Mouse (Mus musculus) lung, adult 18-20 months (tissue): ENCODE measurements at regions not wholly inside any gene's neighbourhood (a gene's known extent, or its start where the extent isn't known, plus 50 kb on each side); places are given as distances from the start of the nearest gene placed in this dataset.
A peak's percentile ranks its signal among the peaks of the same experiment; 100 is the strongest.
"Not testable (repeated sequence)": the region's sequence is repeated elsewhere in the genome, so short reads cannot be mapped to it uniquely, and the experiment has no call there.

ENCODE experiments used
- DNase-seq, 2 experiments: peaks; one replicate each; pipeline ENCODE4 v3.0.0; 2022; ENCODE audit warnings: mixed read lengths in 2 of 2

DNA sequence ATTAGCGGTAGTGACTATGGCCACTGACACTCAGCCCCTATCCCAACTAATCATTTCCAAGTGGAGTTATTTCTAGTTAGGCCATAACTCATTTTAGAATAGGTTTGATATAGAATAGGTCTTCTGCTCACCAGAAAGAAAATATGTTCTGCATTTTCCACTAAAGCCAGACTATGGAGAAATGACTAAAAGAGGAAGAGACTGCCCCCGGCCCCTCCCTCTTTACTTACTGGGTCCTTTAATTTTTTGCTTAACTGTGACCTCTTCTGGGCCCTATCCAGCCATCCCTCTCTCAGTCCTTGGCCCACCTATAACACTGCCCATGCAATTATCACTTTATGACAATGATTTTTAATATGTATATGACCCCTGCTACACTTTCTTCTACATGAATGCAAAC lies 192.0 kb upstream of the Serp2 start:
- no peak for DNase-seq

DNA sequence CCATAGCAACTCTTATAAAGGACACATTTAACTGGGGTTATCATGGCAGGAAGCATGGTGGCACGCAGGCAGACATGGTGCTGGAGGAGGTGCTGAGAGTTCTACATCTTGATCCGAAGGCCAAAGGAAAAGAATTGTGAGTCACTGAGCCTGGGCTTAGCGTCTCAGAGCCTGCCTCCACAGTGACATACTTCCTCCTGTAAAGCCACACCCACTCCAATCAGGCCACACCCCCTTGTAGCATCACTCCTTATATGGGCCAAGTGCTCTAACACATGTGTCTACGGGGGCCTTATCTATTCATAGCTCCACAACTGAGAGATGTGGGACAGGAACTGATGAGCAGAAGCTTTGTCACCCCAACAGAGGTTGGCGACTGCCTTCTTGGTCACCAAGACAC lies 191.1 kb upstream of the Serp2 start:
- no peak for DNase-seq

DNA sequence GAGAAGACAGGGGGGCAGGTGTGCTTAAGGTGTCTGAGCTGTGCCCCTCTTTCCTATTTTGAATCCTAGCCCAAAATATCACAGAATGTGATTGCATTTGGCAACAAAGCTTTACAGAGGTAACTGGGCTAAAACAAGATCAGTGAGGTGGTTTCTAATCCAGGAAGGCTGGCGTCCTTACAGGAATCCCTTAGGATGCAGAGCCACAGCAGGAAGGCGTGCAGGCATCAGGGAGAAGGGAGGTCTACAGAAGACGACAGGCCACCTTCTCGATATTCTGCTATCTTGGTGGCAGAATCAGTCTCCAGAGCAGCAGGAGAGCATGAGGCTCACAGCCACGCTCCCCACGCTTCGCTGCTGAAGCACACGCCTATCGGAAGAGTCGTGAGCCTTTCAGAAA lies 189.6 kb upstream of the Serp2 start:
- DNase-seq = no peak

DNA sequence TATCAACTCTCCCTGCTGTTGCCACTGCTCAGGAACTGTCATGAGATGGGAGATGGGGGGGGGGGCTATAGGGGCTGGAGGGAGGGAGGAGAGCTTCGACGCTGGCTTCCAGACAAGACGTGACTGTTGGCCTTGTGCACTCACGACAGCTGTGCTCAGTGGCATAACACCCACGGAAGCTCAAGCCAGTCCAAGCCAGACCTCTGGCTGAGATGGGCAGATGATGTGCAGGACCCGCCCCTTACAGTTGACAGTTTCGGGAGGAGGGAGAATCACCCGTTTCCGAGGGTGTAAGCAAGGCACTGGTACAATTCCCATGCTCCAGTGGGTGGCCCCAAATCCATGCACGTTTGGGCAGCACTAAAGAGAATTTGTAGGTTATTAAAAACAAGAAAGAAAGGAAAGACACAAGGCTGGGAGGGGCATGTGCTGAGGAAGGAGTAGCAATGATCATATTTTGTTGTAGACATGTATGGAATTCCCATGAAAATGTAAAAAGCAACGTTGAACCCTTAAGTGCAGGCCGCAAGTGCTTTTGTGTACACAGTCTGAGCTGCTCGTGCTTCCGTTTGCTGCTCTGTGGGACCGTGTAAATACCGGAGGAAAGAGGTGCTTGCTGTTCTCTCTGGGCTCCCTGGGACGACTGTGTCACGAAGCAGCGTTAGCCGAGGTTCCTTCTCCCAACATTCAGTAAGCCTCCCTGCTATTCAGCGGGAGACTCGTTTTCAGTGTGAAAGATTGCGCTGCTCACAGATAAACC lies 188.2 kb upstream of the Serp2 start:
- DNase-seq = peak; percentile 24 to 43

DNA sequence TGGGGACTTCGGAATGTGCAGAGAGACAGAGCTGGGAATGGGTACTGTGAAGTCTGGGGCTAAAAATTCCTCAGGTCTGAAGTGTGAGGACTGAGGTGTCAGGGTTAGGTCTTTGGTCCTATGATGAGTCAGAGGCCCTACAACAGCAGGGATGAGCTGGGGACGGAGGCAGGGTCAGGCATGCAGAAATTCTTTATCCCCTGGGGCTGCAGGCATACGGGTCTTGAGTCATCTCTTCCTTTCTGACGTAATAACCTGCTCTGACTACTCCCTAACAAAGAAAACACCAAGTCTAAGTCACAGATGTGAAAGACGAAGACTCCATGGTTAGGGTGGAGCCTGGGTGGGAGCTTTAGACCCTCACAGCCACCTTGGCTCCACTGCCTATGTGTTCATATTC lies 185.6 kb upstream of the Serp2 start:
- DNase-seq = no peak

DNA sequence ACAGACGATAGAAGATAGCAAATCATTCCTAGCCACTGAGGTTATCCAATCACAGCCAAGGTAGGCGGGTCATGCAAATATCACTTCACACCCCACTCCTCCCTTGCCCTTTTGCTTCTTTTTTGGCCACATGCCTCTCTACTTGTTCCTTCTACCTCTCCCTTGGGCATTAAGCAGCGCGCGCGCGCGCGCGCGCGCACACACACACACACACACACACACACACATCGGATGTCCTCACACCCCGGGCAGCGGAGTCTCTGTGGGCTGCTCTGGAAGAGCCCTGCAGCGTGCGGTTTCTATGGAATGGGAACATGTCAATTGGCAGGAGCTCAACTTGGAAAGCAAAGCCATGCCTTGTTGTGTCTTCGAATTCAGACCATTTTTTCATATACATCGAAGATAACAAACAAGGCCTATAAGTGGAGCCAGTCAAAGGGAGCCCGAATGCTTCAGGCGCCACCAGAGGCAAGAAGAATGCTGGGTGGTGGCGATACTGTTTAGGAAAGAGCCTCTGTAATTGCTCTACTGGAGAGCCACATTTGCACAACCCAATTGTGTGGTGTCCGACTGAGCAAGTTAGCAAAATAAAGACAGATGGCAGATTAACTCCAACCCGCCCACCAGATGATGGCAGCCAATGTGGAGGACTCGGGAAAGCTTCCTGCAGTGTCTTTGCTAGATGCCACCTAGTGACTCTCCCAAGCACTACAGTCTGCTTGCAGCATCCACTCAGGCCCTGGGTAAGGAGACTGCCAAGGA lies 183.3 kb upstream of the Serp2 start:
- DNase-seq = peak; percentile 36 to 59

DNA sequence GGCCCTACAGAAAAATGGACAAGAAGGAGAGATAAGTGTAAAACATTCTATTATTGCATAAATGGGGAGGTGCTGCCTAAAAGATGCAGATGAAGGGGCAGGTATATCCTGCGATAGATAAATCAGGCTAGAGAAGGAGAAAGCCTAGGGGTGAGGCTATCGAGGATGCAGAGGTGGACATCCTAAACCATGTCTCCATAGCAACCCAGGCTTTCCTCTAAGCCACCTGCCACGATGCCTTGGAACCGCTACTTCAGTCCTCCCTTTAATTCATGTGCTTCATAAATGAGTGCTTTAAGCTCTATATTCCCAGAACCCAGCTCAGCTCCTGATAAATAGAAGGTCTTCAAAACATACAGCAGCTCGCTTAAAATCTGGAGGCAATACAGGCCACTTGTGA lies 179.3 kb upstream of the Serp2 start:
- DNase-seq = no peak

DNA sequence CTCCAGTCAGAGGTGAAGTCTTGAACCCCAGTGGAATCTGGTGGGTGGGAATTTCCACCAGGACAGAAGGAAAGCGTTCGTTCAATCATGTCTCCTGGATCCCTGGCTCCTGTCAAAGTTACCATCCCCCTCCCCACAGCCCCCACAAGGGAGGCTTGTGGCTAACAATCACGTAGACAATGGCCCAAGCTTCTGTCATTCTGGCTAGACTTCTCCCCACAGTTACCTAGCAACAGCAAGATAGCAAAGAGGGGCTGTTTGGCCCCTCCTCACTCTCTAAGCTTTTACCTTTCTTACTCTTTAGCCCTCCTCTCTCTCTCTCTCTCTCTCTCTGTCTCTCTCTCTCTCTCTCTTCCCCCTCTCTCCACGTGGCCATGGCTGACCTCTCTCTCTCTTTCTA lies 178.4 kb upstream of the Serp2 start:
- no peak for DNase-seq

DNA sequence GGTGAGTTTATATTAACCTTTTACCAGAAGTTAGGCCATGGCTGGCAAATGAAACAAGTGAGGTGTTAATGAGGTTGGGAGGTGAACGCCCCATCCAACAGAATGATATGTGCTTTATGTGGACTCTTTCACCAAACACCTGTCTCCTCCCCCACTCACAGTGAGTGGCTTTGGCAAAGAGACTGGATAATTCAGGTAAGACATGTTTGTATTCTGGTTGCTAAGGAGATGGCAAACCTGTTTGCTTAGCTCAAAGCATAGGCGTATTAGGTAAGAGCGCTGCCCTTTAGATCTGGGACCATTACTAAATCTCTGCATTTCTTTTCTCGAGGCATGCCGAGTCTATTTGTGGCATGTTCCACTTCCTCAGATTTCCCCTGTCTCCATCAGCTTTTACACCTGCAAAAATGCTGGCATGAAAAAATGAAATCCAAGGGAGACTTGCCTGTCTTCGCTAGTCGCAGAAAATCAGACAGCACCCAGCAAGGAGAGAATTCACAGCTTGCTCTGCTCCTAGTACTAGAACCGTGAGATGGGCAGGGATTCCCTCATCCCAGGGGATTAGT lies 176.7 kb upstream of the Serp2 start:
- peak; percentile 86 to 93 for DNase-seq

DNA sequence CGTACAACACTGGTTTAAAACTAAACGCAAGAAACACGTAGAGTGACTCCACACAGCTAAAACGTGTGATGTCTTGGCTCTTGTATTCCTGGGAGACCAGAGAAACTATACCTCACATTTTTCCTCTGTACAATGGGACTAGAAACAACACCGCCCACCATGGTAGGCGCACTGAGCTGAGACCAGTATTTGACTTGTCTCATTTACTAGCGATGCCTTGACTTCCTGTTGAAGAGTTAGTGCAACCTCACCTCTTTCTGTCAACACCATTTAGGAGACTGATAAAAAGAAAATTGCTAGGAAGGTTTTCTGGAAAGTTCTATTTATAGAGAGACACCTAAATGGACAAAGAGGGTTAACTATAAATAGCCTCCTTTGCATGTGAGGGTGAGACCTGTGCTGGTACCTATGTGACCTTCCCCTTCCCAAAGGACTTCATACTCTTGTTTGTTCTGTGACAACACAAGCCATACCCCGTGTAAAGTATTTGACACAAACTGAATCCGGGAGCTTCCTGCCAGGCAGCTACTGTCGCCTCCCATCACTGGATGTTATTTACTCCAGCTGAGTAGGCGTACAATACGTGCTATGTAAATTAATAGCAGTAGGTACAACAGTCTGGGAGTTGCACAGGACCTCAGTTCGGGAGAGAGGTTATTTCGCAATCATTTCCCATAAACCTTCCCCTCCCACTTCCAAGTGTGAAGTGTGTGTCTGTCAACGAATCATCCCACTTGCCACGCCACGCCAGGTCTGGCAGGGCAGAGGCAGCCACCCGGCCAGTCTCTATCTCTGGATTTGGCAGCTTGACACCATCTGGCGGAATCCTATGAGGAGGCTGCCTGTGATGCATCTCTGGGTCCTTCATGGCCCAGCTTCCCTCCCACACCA lies 174.7 kb upstream of the Serp2 start:
- DNase-seq = peak; percentile 51 to 59

DNA sequence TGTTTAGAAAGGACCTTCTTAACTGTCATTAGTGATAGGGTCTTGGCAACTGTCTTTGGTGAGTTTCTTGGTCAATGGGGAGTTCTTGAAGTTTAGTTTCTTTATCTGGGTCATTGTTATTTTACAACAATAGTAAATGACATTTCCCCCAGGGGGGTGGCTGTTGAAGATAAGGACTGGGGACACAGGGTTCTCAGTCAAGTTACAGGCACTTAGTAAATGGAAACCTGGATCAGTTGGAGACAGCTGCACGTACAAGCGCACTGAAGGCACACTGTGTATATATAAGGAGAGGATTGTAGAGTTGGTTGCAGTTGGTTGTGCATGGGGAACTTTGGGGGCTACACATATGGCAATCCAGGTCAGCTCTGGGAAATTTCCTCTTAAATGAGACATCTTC lies 169.2 kb upstream of the Serp2 start:
- DNase-seq = no peak

DNA sequence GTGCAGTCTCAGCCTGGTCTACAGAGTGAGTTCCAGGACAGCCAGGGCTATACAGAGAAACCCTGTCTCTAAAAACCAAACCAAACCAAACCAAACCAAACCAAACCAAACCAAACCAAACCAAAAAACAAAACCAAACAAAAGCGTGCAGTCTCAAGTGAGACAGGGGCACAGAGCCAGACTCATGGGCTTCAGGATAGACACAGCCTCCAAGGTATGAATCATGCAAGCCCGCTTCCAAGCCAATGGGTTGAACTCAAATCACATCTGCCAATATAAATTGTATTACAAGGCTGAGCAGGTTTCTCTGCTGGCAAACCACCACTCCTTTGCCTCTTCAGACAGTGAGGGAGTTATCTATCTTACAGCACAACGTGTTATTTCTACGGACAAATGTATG lies 168.5 kb upstream of the Serp2 start:
- not testable (repeated sequence) for DNase-seq

DNA sequence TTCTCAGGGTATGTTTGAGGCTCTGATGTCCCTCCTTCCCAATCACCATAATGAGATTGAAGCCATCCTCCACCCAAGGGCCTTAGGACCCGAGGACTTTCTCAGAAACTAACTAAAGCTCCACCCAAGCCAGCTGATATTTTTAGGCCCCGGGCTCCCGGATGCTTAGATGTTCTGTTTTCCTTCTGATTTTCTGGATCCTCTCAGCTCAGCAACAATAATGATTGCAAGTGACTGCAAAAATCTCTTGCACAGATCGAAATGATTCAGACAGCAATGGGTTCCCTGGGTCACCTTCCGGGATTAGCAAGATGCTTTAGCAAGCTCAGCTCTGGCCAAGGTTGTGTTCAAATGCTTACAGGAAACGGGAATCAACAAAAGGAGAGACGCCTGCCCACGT lies 168.1 kb upstream of the Serp2 start:
- DNase-seq = no peak

DNA sequence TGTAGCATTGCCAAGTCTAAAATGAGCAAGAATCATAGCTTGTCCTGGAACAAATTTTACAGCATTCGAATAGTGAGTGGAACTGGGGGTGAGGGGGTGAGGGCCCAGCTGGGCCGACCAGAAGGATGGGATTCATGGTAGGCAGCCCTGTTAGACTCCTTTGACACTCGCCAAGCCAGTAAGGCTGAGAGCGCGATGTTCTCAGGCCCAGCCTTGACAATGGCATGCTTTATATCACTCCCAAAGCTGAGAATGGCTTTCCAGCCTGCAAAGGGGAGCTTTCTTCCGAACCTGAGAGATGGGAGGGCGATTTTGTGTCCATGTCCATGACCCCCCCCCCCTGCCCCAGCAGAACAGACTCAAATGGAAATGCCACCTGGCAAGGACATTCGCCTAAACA lies 167.7 kb upstream of the Serp2 start:
- no peak for DNase-seq

DNA sequence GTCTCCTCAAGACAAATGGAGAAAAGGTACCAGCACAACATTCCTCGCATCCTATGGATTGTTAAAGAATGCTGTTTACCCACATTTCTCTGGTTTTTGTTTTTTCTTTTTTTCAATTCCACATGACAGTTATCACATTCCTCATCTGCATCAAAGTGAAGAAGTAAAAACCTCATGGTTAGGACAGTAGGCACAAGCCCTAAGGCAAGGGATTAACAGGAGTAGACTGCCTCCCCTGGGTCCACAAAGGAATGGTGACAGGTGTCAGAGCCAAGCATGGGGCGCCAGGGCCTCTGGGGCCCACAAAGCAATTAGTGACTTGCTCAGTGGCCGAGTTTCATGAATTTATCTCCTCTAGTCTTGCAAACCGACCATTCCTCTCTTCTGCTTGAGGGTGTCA lies 166.9 kb upstream of the Serp2 start:
- no peak for DNase-seq

DNA sequence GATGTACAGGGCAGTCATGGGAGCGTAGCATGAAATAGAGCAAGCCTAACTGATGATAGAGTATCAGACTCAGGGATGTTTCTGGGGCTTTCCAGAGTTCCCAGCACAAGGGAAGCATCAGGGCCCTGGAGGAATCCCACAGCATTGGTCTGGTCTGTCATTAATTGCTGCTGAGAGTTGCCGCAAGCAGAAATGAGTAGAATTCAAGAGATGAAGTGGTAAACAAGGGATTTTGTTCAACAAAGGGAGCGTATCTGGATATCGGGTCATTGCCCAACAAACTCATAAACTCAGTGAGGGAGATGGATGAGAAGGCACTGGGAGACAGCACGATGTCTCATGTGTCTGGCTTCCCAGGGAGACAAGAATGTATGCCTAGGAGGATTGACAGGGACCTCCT lies 165.6 kb upstream of the Serp2 start:
- no peak for DNase-seq

DNA sequence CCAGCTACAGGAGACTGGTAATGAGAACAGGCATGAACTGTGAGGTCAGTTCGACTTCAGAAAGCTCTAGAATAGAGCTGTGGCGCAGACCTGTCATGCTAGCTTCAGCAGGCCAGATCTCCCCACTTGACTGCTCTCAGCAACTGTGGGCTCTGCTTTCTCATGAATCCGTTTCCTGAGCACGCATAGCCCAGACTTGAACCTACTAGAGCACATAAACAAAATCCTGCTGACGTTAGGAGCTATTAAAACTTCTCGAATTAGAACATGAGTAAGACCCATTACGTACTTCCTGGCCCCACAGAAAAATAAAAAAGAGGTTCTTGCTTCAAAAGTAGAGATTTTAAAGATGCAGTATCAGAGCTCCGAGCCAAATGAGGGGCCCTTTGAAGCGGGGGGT lies 165.1 kb upstream of the Serp2 start:
- DNase-seq = no peak

DNA sequence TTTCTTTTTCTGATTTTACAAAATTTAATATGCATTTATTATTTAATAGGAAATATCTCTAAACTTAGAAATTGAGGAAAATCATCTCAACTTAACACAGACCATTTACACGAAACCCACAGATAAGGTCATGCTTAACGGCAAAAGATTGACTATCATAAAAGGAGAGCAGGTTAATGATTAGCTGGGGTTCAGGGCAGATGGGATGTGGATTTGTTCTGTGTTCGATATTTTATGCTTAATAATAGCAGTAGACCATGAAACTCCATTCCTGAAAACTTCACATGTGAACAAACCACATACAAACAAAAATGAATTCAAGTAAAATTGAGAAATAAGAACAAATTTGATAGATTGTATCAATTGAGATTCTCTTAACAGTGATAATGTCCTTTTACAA lies 160.4 kb upstream of the Serp2 start:
- DNase-seq = no peak

DNA sequence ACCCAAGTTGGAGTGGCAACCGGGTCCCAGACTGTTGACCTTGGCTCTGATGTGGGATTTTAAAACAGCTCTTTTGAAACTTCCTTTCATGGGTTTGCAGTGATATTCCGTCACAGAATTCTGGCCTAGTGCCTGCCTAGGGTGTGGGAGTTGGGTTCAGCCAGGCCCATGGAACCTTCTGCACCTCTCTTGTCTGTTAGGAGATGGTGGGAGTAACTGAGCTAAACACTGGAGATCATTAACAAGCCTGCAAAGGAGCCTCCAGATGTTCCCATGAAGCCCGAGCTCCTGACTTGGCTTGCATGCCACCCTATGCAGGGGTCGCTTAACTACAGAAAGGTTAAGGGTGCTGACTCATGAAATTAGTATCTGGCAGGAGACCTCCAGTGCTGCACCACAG lies 158.0 kb upstream of the Serp2 start:
- peak; percentile 82 to 87 for DNase-seq

DNA sequence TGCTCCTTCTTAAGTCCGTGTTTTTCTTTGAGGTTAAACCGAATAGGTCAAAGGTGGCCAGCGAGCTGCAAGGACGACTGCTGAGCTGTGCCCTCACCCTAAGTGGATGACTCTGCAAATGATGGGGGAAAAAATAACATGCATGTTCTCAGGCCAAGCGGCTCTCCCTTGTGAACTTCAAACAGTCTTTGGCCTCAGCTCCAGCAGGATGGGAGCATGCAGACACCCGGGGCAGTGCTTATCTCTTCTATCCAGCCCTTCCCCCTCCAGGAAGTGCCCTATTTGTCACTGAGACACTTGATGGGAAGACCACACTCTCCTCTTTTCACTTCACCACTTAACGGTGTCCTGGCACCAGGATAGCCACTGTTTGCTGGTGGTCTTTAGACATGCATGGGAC lies 157.3 kb upstream of the Serp2 start:
- DNase-seq = no peak

DNA sequence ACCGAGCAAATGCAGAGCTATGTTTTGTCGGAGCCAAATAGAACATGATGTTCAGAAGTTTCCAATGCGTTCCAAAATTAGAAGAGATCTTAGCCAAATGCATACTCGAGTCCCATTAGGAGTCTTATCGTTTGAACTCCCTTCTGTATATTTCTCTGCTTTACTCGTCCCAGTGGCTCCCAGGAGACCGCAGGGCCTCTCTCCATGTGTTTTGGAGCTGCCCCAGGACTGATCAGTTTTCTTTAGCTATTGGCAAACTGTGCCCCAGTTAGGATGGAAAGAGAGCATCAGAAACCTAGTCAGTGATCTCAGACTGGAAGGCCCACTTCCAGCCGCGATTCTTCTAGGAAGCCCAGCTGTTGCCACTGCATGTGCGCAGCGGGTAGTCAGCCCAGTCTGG lies 152.0 kb upstream of the Serp2 start:
- peak in 1 of 2 experiments; percentile 28 for DNase-seq

DNA sequence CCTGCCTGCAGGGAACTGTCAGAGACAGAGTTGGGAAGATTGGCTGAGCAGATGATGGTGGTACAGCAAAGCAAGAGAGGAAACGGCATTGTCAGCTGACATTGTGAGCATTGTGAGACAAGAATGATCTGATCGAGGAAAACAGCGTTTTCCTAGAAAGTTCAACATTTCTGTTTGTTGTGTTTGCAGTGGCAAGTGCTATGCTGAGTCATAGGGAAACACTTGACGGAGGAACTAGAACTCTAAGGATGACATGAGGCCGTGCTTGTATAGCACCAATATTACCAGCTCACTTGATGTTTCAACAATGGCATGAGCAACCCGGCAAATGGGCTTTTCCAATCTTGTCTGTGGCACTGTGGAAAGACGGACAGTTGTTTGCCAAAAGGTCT lies 146.7 kb upstream of the Serp2 start:
- DNase-seq = no peak

DNA sequence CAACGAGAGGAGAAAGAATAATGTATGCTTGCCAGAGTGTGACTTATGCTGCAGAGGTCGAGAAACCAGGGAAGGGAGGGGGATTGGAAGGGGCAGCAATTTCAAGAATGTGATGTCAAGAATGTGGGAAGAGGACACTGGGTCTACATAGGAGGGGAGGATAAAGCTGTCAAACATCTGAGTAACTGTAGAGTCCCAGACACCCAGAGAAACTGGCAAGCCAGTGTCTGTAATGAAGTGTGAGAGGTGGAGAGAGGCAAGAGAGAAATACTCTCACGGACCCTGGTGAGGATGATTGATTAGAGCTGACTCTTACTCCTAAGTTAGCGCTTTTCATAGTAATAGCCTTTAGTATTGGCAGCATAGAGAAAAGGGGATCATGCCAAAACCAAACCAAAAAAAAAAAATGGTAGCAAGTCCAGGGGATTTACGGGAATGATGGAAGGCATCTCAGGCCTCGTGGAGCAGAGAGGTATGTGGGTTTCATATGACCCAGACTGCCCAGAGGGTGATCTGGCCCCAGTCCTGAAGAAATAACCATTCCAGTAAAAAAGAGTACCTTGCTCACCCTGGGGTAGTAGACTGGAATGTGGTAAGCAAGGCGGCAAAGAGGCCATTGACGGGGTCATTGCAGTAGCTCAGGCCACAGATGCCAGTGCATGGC lies 146.2 kb upstream of the Serp2 start:
- no peak for DNase-seq
